Mouse (Mus musculus) ES-Bruce4 (cell line): ENCODE measurements around the gene Snapc3.

Experiments
- EP300 ChIP-seq: IDR thresholded peaks from 2 replicates; pipeline ENCODE4 v1.6.1; 2011; ENCODE audit warnings: low read depth, low read length; ENCODE audit not compliant: insufficient read depth
- POLR2A ChIP-seq: IDR thresholded peaks from one replicate; pipeline ENCODE4 v1.8.1; 2011; ENCODE audit warnings: low read length; ENCODE audit not compliant: insufficient read depth

- TF ChIP-seq POLR2A (no peak), EP300 (no peak)
Measured at GRCm38 (mm10) chr4:83467615-83468014, 50.1 kb downstream of the Snapc3 start.
